Mouse (Mus musculus) liver, embryonic 11.5 days (tissue): Measurements from ENCODE around the gene Ecel1. TPM values are rescaled to one million over a fixed set of nuclear protein-coding genes. Genes with fewer than 3 reads are reported as not detected.

Experiments
- ATAC-seq: fragments of 200-750 bp; cut with Nextera tagmentation; replicated peaks from 2 replicates; pipeline ENCODE4 v1.8.0; 2017; ENCODE audit warnings: moderate number of reproducible peaks, mild to moderate bottlenecking, moderate TSS enrichment, moderate library complexity; ENCODE audit not compliant: low FRiP score
- DNase-seq: peaks from one replicate; pipeline ENCODE4 v3.0.0-alpha.2; 2017; ENCODE audit warnings: low spot score
- H3K27ac ChIP-seq: fragments of 300-500 bp; sonication (generic); 2 replicates; pipeline ENCODE4 v1.5.1; 2014; ENCODE audit warnings: mild to moderate bottlenecking, low read depth, low read length, control low read depth
- H3K27me3 ChIP-seq: fragments of 300-500 bp; sonication (generic); replicated peaks from 2 replicates; pipeline ENCODE4 v1.6.1; 2014; ENCODE audit warnings: low read length, mixed read lengths; ENCODE audit not compliant: control insufficient read depth, insufficient read depth
- H3K36me3 ChIP-seq: fragments of 300-500 bp; sonication (generic); 2 replicates; pipeline ENCODE4 v1.6.1; 2014; ENCODE audit warnings: mild to moderate bottlenecking, low read length, moderate library complexity, mixed read lengths; ENCODE audit not compliant: control insufficient read depth, insufficient read depth
- H3K4me1 ChIP-seq: fragments of 300-500 bp; sonication (generic); replicated peaks from 2 replicates; pipeline ENCODE4 v1.6.1; 2014; ENCODE audit warnings: low read length, mixed read lengths; ENCODE audit not compliant: control insufficient read depth, insufficient read depth
- H3K4me2 ChIP-seq: fragments of 300-500 bp; sonication (generic); 2 replicates; pipeline ENCODE4 v1.6.1; 2014; ENCODE audit warnings: mild to moderate bottlenecking, control low read depth, moderate library complexity
- H3K4me3 ChIP-seq: fragments of 300-500 bp; sonication (generic); 2 replicates; pipeline ENCODE4 v1.5.1; 2014; ENCODE audit warnings: low read depth, low read length, control low read depth
- H3K9ac ChIP-seq: fragments of 300-500 bp; sonication (generic); 2 replicates; pipeline ENCODE4 v1.6.1; 2014; ENCODE audit warnings: low read depth, low read length, control low read depth
- H3K9me3 ChIP-seq: fragments of 300-500 bp; sonication (generic); 2 replicates; pipeline ENCODE4 v1.6.1; 2016; ENCODE audit warnings: low read length, inconsistent platforms, mixed read lengths; ENCODE audit not compliant: control insufficient read depth
- WGBS: fragments of 180-500 bp; shearing (Covaris S2); extraction: QIAGEN DNeasy Blood & Tissue Kit; methylation state at CpG from one replicate; pipeline ENCODE4 v1.1.7; 2014; 5-methylcytosine and 5-hydroxymethylcytosine counted together
- polyA plus RNA-seq: library from polyadenylated mRNA; unstranded; fragments of >200 nt; fragmentation: Nextera tagmentation; extraction: Ambion mirVana; gene quantifications from 2 replicates; pipeline ENCODE4 v1.2.1, GENCODE M21; 2014

The Ecel1 gene
- polyA plus RNA-seq: 0.18 and 0.48 TPM in 2 replicates

GRCm38 (mm10) chr1:87156199-87156587 is at the start of gene Ecel1:
Gene Ecel1 (minus strand): TSS chr1:87156521.
- H3K27me3 ChIP-seq: peaks cover 86% of the 10 kb centered on the region
- DNase-seq (no peak), ATAC-seq (no peak)
- H3K9me3 ChIP-seq: no peaks in the 10 kb centered on the region
- H3K4me2 ChIP-seq: peak within 1 kb of the TSS; percentile 40
- 0 out of 2 replicates have a peak, but pooled peaks cover 2% of the 10 kb centered on the region for H3K4me1 ChIP-seq
- H3K9ac ChIP-seq: no peak within 1 kb of the TSS
- no peak within 1 kb of the TSS for H3K27ac ChIP-seq
- peak within 1 kb of the TSS; percentile 32 for H3K4me3 ChIP-seq
- H3K36me3 ChIP-seq: no peaks in the 10 kb centered on the region
- 5% methylated on average over 12 of the region's 12 CpGs for WGBS

GRCm38 (mm10) chr1:87205502-87205901 is 49.2 kb upstream of the Ecel1 start:
- WGBS: 42% methylated on average over 3 of the region's 3 CpGs
- peaks cover 22% of the 10 kb centered on the region for H3K27me3 ChIP-seq
- H3K36me3 ChIP-seq: no peaks in the 10 kb centered on the region
- no peaks in the 10 kb centered on the region for H3K9me3 ChIP-seq
- H3K4me1 ChIP-seq: no peaks in the 10 kb centered on the region; the same call in 1 of the 2 replicates
- ATAC-seq: no peak
- no peak overlapping the region for H3K4me3 ChIP-seq
- no peak overlapping the region for H3K4me2 ChIP-seq
- H3K27ac ChIP-seq: no peak overlapping the region
- DNase-seq: no peak
- H3K9ac ChIP-seq: no peak overlapping the region

GRCm38 (mm10) chr1:87205038-87205437 is 48.7 kb upstream of the Ecel1 start:
- Histone ChIP-seq H3K27ac (no peak overlapping the region), H3K36me3 (no peaks in the 10 kb centered on the region), H3K4me1 (no peaks in the 10 kb centered on the region; the same call in 1 of the 2 replicates), H3K4me3 (no peak overlapping the region), H3K27me3 (peaks cover 22% of the 10 kb centered on the region), H3K4me2 (no peak overlapping the region), H3K9ac (no peak overlapping the region), H3K9me3 (no peaks in the 10 kb centered on the region)
- whole genome bisulfite sequencing: 46% methylated on average over 6 of the region's 6 CpGs
- ATAC-seq (no peak), DNase-seq (no peak)

GRCm38 (mm10) chr1:87204465-87204864 is 48.1 kb upstream of the Ecel1 start, which contains the start of gene Chrng:
Gene Chrng (plus strand): TSS chr1:87204657.
- Histone ChIP-seq H3K27ac (no peak within 1 kb of the TSS), H3K9me3 (no peaks in the 10 kb centered on the region), H3K4me1 (no peaks in the 10 kb centered on the region; the same call in 1 of the 2 replicates), H3K4me3 (no peak within 1 kb of the TSS), H3K36me3 (no peaks in the 10 kb centered on the region), H3K27me3 (peaks cover 22% of the 10 kb centered on the region), H3K9ac (no peak within 1 kb of the TSS), H3K4me2 (no peak within 1 kb of the TSS)
- 86% methylated on average over 7 of the region's 7 CpGs for WGBS
- ATAC-seq (no peak), DNase-seq (no peak)

- Histone ChIP-seq H3K4me1 (no peaks in the 10 kb centered on the region; the same call in 1 of the 2 replicates), H3K27ac (no peak overlapping the region), H3K9ac (no peak overlapping the region), H3K9me3 (no peaks in the 10 kb centered on the region), H3K4me2 (no peak overlapping the region), H3K36me3 (no peaks in the 10 kb centered on the region), H3K4me3 (no peak overlapping the region), H3K27me3 (peaks cover 22% of the 10 kb centered on the region)
- no peak for ATAC-seq
- DNase-seq: no peak
- 73% methylated on average over 5 of the region's 5 CpGs for WGBS
Observed at GRCm38 (mm10) chr1:87203779-87204178, 47.5 kb upstream of the Ecel1 start.

GRCm38 (mm10) chr1:87201848-87202247 is 45.5 kb upstream of the Ecel1 start:
- H3K4me1 ChIP-seq: no peaks in the 10 kb centered on the region; the same call in 1 of the 2 replicates
- H3K9ac ChIP-seq: no peak overlapping the region
- H3K9me3 ChIP-seq: no peaks in the 10 kb centered on the region
- H3K27ac ChIP-seq: no peak overlapping the region
- WGBS: 48% methylated on average over 1 of the region's 1 CpGs
- no peak for DNase-seq
- H3K4me2 ChIP-seq: no peak overlapping the region
- peaks cover 13% of the 10 kb centered on the region for H3K27me3 ChIP-seq
- H3K4me3 ChIP-seq: no peak overlapping the region
- H3K36me3 ChIP-seq: no peaks in the 10 kb centered on the region
- no peak for ATAC-seq

- WGBS: 55% methylated on average over 2 of the region's 2 CpGs
- Histone ChIP-seq H3K36me3 (no peaks in the 10 kb centered on the region), H3K4me1 (no peaks in the 10 kb centered on the region; the same call in 1 of the 2 replicates), H3K9ac (no peak overlapping the region), H3K27me3 (peaks cover 3% of the 10 kb centered on the region; the same call in 1 of the 2 replicates), H3K9me3 (no peaks in the 10 kb centered on the region), H3K4me2 (no peak overlapping the region), H3K27ac (no peak overlapping the region), H3K4me3 (no peak overlapping the region)
- ATAC-seq (no peak), DNase-seq (no peak)
Observed at GRCm38 (mm10) chr1:87200811-87201210, 44.5 kb upstream of the Ecel1 start.

GRCm38 (mm10) chr1:87198119-87199065 is 42.1 kb upstream of the Ecel1 start:
- no peak overlapping the region for H3K27ac ChIP-seq
- H3K9ac ChIP-seq: no peak overlapping the region
- ATAC-seq (0 out of 2 replicates have a peak, but pooled peaks have one; percentile 29), DNase-seq (no peak)
- H3K4me3 ChIP-seq: no peak overlapping the region
- H3K4me1 ChIP-seq: no peaks in the 10 kb centered on the region
- H3K4me2 ChIP-seq: no peak overlapping the region
- 76% methylated on average over 12 of the region's 12 CpGs for WGBS
- H3K9me3 ChIP-seq: no peaks in the 10 kb centered on the region
- H3K36me3 ChIP-seq: no peaks in the 10 kb centered on the region
- H3K27me3 ChIP-seq: 0 out of 2 replicates have a peak, but pooled peaks cover 2% of the 10 kb centered on the region
